In the genomic region with DNA sequence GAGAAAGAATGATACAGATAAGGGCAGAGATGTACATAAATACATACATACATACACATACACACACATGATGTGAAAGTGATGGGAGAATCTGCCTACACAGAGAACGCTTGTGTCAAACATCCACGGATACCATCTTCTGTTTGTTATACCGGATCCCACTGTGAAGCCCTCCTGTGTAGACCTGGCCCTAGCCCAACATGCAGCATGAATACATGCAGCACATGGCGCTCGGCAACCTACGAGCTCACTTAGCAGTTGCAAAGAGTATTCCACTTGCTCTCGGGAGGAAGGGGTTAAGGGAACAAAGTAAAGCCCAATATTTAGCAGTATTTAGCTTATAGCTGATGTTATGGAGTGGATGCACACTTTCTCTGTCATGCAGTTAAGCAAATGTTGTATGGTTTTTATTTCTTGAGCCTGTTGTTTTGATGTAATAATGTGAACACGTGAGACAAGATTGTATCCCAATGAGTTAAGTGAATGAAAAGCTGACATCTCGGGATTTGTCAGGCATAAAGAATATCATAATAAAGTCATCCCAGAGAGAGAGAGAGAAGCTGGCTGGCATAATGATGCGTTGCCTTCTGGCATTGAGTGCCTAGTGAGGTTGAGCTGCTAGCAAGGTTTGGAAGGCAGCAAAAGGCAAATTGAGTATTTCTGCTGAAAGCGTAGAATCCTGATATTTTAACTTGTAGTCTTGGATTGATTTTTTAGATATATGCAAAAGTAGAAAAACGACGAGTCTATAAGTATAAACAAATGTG, we compare ENCODE assay signal across 18 mouse cellular contexts.
"Had no signal": no experiment of that assay in that cellular context is flagged by ENCODE, and none has a peak within 500 bp of the region (broad histone marks: within the 10 kb centered on the region; RNA-seq: fewer than 3 reads in every experiment).

No protein-coding gene starts in this region.

- DNase-seq: kidney, adult 8-10 months; kidney, postnatal 10 days; kidney, postnatal 36 days; liver, embryonic 13.5 days; lung, adult 2 months; lung, postnatal 14 days; lung, postnatal 4 days; right cerebral cortex, adult 18-20 months; right cerebral cortex, postnatal 14 days; right cerebral cortex, postnatal 4 days; thymus, adult 2 months; thymus, postnatal 14 days; thymus, postnatal 4 days had no signal

- H3K9me3 ChIP-seq: kidney, embryonic 15.5 days; liver, embryonic 13.5 days; midbrain, embryonic 12.5 days; neural tube, embryonic 12.5 days; neural tube, embryonic 15.5 days had no signal

- H3K27me3 ChIP-seq: kidney, embryonic 15.5 days; liver, embryonic 13.5 days; midbrain, embryonic 12.5 days; neural tube, embryonic 12.5 days; neural tube, embryonic 15.5 days had no signal

- H3K4me3 ChIP-seq: kidney, embryonic 15.5 days; liver, embryonic 13.5 days; midbrain, embryonic 12.5 days; neural tube, embryonic 12.5 days; neural tube, embryonic 15.5 days had no signal

- H3K36me3 ChIP-seq: kidney, embryonic 15.5 days; liver, embryonic 13.5 days; midbrain, embryonic 12.5 days; neural tube, embryonic 12.5 days; neural tube, embryonic 15.5 days had no signal

- H3K4me1 ChIP-seq: kidney, embryonic 15.5 days; liver, embryonic 13.5 days; midbrain, embryonic 12.5 days; neural tube, embryonic 12.5 days; neural tube, embryonic 15.5 days had no signal

- H3K27ac ChIP-seq: kidney, embryonic 15.5 days; liver, embryonic 13.5 days; midbrain, embryonic 12.5 days; neural tube, embryonic 12.5 days; neural tube, embryonic 15.5 days; stomach, postnatal 0 days had no signal

- H3K9ac ChIP-seq: kidney, embryonic 15.5 days; liver, embryonic 13.5 days; midbrain, embryonic 12.5 days; neural tube, embryonic 12.5 days; neural tube, embryonic 15.5 days had no signal

- H3K4me2 ChIP-seq: kidney, embryonic 15.5 days; liver, embryonic 13.5 days; midbrain, embryonic 12.5 days; neural tube, embryonic 12.5 days; neural tube, embryonic 15.5 days had no signal
